Mouse (Mus musculus): ENCODE measurements around the gene Arhgef28. TPM values are rescaled to one million over a fixed set of nuclear protein-coding genes. Genes with fewer than 3 reads are reported as not detected.

The Arhgef28 gene
- total and polyA plus RNA-seq, 3 experiments = not detected

- no peak for DNase-seq (ENCODE audit: low read depth, low spot score)
- Histone ChIP-seq H3K4me3 (ENCODE audit: control insufficient read depth in 1 of 2, insufficient read depth in 1 of 2, low read depth in 2 of 2, low read length in 2 of 2) (no peak overlapping the region), H3K36me3 (ENCODE audit: control insufficient read depth in 1 of 2, insufficient read depth in 2 of 2, low read length in 2 of 2) (no peaks in the 10 kb centered on the region), H3K27me3 (ENCODE audit: control insufficient read depth in 1 of 2, insufficient read depth in 2 of 2, low read length in 2 of 2) (no peaks in the 10 kb centered on the region), H3K9ac (ENCODE audit: control insufficient read depth, low read depth, low read length, poor library complexity, severe bottlenecking) (no peak overlapping the region), H3K9me3 (replicated peaks; ENCODE audit: insufficient read depth, low read length) (no peaks in the 10 kb centered on the region), H3K79me2 (ENCODE audit: control insufficient read depth, insufficient read depth, low read length, poor library complexity) (no peaks in the 10 kb centered on the region), H3K27ac (ENCODE audit: control insufficient read depth, low read depth, low read length) (no peak overlapping the region), H3K4me1 (ENCODE audit: control insufficient read depth in 1 of 2, insufficient read depth in 2 of 2, low read length in 2 of 2) (no peaks in the 10 kb centered on the region)
- no peak for TF ChIP-seq CHD2 (IDR thresholded peaks at IDR 0.05; ENCODE audit: low read length)
- no peak for TF ChIP-seq JUND (IDR thresholded peaks at IDR 0.05; ENCODE audit: low read depth, low read length)
- no peak for TF ChIP-seq MXI1 (IDR thresholded peaks at IDR 0.05; ENCODE audit: low read depth, low read length)
- TF ChIP-seq ELF1 (IDR thresholded peaks at IDR 0.05; ENCODE audit: low read depth, low read length) = no peak
- TF ChIP-seq POLR2AphosphoS2 (IDR thresholded peaks at IDR 0.05; ENCODE audit: low read length) = no peak
- TF ChIP-seq KAT2A (conservative IDR thresholded peaks at IDR 0.05; ENCODE audit: low read depth, low read length) = no peak
- TF ChIP-seq EP300 (IDR thresholded peaks at IDR 0.05; ENCODE audit: low read depth in 1 of 2, low read length in 2 of 2) = no peak
Observed at GRCm38 (mm10) chr13:97959394-97959888, 246.8 kb downstream of the Arhgef28 start.

- no peaks in the 10 kb centered on the region for H3K9me3 ChIP-seq (replicated peaks; ENCODE audit: insufficient read depth, low read length)
- H3K4me1 ChIP-seq (ENCODE audit: control insufficient read depth in 1 of 2, insufficient read depth in 2 of 2, low read length in 2 of 2) = no peaks in the 10 kb centered on the region
- H3K4me3 ChIP-seq (ENCODE audit: control insufficient read depth in 1 of 2, insufficient read depth in 1 of 2, low read depth in 2 of 2, low read length in 2 of 2) = no peak overlapping the region
- DNase-seq (ENCODE audit: low read depth, low spot score) = no peak
- TF ChIP-seq ZKSCAN1 (IDR thresholded peaks at IDR 0.05; ENCODE audit: low read depth, low read length) (no peak), GABPA (IDR thresholded peaks at IDR 0.05; ENCODE audit: low read depth, low read length) (no peak), KAT2A (conservative IDR thresholded peaks at IDR 0.05; ENCODE audit: low read depth, low read length) (no peak), USF1 (IDR thresholded peaks at IDR 0.05; ENCODE audit: low read depth, low read length) (no peak), RAD21 (IDR thresholded peaks at IDR 0.05; ENCODE audit: low read depth, low read length) (no peak), SIN3A (IDR thresholded peaks at IDR 0.05; ENCODE audit: low read length) (no peak)
- no peaks in the 10 kb centered on the region for H3K36me3 ChIP-seq (ENCODE audit: control insufficient read depth in 1 of 2, insufficient read depth in 2 of 2, low read length in 2 of 2)
- no peak overlapping the region for H3K9ac ChIP-seq (ENCODE audit: control insufficient read depth, low read depth, low read length, poor library complexity, severe bottlenecking)
- no peaks in the 10 kb centered on the region for H3K79me2 ChIP-seq (ENCODE audit: control insufficient read depth, insufficient read depth, low read length, poor library complexity)
- H3K27me3 ChIP-seq (ENCODE audit: control insufficient read depth in 1 of 2, insufficient read depth in 2 of 2, low read length in 2 of 2) = no peaks in the 10 kb centered on the region
- H3K27ac ChIP-seq (ENCODE audit: control insufficient read depth, low read depth, low read length) = no peak overlapping the region
Observed at GRCm38 (mm10) chr13:97955759-97956158, 250.5 kb downstream of the Arhgef28 start.

GRCm38 (mm10) chr13:97954956-97955496 lies 251.2 kb downstream of the Arhgef28 start:
- no peaks in the 10 kb centered on the region for H3K36me3 ChIP-seq (ENCODE audit: control insufficient read depth in 1 of 2, insufficient read depth in 2 of 2, low read length in 2 of 2)
- no peaks in the 10 kb centered on the region for H3K27me3 ChIP-seq (ENCODE audit: control insufficient read depth in 1 of 2, insufficient read depth in 2 of 2, low read length in 2 of 2)
- H3K9ac ChIP-seq (ENCODE audit: control insufficient read depth, low read depth, low read length, poor library complexity, severe bottlenecking) = no peak overlapping the region
- no peaks in the 10 kb centered on the region for H3K4me1 ChIP-seq (ENCODE audit: control insufficient read depth in 1 of 2, insufficient read depth in 2 of 2, low read length in 2 of 2)
- H3K27ac ChIP-seq (ENCODE audit: control insufficient read depth, low read depth, low read length) = no peak overlapping the region
- no peak overlapping the region for H3K4me3 ChIP-seq (ENCODE audit: control insufficient read depth in 1 of 2, insufficient read depth in 1 of 2, low read depth in 2 of 2, low read length in 2 of 2)
- no peaks in the 10 kb centered on the region for H3K79me2 ChIP-seq (ENCODE audit: control insufficient read depth, insufficient read depth, low read length, poor library complexity)
- H3K9me3 ChIP-seq (replicated peaks; ENCODE audit: insufficient read depth, low read length) = no peaks in the 10 kb centered on the region
- DNase-seq (ENCODE audit: low read depth, low spot score) = no peak
- no peak for TF ChIP-seq MAX (IDR thresholded peaks at IDR 0.05; ENCODE audit: low read length)
- no peak for TF ChIP-seq TAL1 (IDR thresholded peaks at IDR 0.05; ENCODE audit: low read length)
- no peak for TF ChIP-seq RCOR1 (IDR thresholded peaks at IDR 0.05; ENCODE audit: low read depth, low read length)
- TF ChIP-seq TBP (IDR thresholded peaks at IDR 0.05; ENCODE audit: low read depth, low read length) = no peak
- TF ChIP-seq MAZ (IDR thresholded peaks at IDR 0.05; ENCODE audit: low read depth, low read length) = no peak
- no peak for TF ChIP-seq NELFE (IDR thresholded peaks at IDR 0.05; ENCODE audit: low read depth, low read length)
- TF ChIP-seq ZKSCAN1 (IDR thresholded peaks at IDR 0.05; ENCODE audit: low read depth, low read length) = no peak
